Mouse (Mus musculus) cerebellum, adult 18-20 months (tissue): ENCODE results near the gene Fars2.

Experiments used
- DNase-seq, 2 experiments: peaks; one replicate each; pipeline ENCODE4 v3.0.0; 2021

The Fars2 gene

DNA sequence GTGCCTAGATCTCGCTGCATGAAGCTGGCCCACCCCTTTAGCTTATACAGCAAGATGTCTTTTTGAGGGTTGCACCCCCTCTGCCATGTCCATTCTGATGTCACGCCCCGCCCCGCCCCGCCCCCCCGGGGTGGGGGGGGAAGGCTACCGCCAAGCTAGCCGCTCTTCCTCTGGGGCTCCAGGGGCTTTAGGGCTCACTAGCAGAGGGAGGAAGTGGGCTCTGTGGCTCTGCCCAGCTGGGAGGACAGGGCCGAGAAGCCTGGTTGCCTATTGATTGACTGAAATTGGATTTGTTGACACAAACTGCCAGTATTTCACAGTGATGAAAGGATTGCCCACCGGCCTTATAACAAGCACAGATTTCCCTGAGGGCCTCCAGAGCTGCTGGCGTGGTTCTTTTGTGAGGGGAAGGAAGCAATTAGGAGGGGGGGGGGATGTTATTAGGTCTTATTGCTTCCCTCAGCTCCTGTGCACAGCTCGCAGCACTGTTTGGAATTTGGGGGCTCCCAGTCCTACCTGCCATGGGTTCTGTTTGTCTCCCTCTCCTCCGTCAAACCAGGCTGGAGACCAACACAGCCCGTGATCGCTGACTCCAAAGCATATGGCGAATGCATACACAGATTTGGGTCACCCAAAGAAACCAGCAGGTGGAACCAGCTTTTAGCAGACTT, 466.4 kb downstream of the Fars2 start:
- DNase-seq: no peak

- no peak for DNase-seq
Observed at GRCm38 (mm10) chr13:36584197-36584596, 467.0 kb downstream of the Fars2 start.

- DNase-seq: no peak
Observed at GRCm38 (mm10) chr13:36589092-36589491, 471.9 kb downstream of the Fars2 start.

GRCm38 (mm10) chr13:36592291-36592690, 475.1 kb downstream of the Fars2 start:
- DNase-seq: no peak

GRCm38 (mm10) chr13:36606717-36607116, 489.5 kb downstream of the Fars2 start:
- DNase-seq: no peak

GRCm38 (mm10) chr13:36607871-36608270, 490.7 kb downstream of the Fars2 start:
- DNase-seq: no peak

GRCm38 (mm10) chr13:36610426-36610825, 493.2 kb downstream of the Fars2 start:
- DNase-seq: no peak

DNA sequence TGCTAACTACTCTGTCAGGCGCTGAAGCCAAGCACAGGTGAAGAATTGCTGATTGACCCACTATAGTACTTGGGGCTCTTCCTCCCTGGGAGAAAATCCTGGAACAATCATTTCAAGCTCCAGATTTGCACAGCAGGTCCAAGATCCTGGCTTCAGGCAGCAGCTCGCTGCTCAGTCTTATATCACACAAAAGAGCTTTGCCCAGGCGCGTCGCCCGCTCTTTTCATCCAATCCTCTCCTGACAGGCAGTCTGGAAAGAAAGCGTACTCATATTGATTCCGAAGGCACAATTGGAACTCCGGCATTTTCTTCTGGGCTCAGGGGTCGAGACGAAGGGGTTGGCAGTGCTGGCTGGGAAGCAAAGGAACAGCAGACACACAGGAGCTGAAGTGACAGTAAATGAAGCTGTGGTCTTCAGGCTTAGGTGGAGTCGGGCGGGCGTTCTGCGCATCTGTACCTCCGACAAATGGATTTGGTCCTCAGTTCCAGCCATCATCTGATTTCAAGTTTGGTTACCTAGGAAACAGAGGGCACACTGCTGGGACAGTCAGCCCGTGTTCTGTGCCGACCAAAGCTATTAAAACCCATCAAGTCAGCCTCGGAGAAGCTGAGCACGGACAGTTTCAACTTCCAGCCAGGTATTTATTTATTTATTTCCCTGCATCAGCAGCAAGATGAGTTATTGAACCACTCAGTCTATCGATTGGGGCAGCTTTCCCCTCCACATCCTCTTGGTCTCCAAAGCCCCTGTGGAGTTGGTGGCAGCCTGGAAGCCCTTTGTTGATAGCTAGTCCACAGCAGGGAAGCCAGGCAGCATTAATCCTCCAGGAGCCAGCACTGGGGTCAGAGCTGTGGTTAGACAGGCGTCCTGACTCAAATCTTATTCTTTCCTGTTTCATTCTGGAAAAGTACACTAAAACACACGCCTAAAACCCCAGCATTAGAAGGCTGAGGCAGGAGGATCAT, 495.9 kb downstream of the Fars2 start:
- peak; percentile 29 to 39 for DNase-seq

GRCm38 (mm10) chr13:36620498-36621332, 503.5 kb downstream of the Fars2 start:
- DNase-seq: no peak

- no peak for DNase-seq
Observed at GRCm38 (mm10) chr13:36621333-36621659, 504.1 kb downstream of the Fars2 start.

- DNase-seq: no peak
Observed at GRCm38 (mm10) chr13:36623556-36623955, 506.3 kb downstream of the Fars2 start.

DNA sequence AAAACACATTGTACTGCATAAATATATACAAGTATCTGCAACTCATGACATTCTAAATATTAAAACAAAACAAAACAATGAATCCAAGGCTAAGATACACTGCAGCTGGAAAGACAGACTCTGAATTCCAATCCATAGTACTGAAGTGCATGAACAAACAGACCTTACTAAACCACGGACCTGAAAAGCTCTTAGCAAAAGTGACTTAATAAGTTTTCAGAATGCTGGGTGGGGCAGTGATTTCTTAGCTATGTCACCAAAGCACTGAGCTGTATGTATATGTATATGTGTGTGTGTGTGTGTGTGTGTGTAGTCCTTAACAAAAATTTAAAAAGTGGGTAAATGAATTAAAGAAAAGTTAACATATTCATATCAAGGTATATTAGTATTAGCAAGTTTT, 511.9 kb downstream of the Fars2 start:
- no peak for DNase-seq

DNA sequence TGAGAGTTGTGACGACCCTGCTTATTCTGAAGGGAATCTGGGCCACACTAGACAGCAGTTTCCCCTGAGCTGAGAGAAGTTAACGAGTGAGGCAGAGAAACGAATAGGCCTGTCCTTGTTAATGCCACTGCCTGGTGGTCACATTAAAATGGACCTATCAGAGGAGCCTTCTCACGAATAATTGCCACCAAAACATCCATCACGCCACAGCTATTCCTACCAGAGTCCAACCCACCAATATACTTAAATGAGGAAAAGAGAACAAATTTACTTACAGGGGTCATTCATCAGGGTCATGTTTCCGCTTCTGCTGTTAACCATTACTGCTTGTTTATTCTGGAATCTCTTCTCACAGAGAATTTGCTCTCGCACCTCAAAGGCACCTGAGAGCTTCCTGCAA, 531.0 kb downstream of the Fars2 start:
- DNase-seq: no peak

DNA sequence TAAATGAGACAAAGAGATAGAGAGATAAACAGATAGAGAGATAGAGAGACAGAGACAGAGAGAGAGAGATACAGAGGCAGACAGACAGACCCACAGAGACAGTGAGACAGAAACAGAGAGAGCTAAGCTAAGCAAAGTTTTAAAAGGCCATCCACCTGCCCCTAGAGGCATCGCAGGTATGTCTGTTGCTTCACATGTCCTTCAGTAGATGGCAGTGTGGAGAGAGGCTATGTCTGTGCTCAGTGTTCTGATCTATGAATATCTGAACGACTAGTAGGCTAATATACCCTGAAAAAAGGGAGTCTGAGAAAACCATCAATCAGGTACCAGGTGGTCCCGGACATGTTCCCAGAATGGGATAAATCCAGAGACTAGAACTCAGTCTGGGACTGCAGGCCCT, 537.0 kb downstream of the Fars2 start:
- peak in 1 of 2 experiments; percentile 13 for DNase-seq

GRCm38 (mm10) chr13:36679345-36679744, 562.1 kb downstream of the Fars2 start:
- no peak for DNase-seq

DNA sequence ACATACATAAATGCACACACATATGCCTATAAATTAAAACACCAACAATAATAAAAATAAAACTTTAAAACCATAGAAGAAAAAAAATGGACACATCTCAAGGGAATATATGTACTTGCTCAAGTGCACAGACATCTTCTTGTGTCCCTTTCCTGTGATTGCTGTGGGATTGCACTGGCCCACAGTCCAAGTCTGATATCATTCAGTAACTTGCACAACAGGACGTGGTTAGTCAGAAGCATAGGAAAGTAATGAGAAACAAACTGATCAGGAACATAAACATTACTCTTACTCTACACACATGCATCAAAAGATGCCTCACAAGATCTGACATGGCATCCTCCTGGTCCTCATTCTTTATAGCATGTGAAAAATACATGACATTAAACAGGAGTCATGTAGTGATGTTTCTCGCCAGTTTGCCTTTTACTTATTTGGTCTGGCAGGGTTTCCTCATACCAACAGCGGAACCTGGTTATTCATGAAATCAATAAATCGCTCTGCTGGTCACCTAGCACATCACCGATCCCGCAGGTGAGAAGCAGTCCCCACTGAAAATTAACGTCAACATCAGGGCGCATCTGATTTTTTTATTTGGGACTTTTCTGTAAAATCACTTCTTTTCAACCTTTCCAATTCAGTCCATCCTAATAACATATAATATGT, 563.6 kb downstream of the Fars2 start:
- DNase-seq: no peak

DNA sequence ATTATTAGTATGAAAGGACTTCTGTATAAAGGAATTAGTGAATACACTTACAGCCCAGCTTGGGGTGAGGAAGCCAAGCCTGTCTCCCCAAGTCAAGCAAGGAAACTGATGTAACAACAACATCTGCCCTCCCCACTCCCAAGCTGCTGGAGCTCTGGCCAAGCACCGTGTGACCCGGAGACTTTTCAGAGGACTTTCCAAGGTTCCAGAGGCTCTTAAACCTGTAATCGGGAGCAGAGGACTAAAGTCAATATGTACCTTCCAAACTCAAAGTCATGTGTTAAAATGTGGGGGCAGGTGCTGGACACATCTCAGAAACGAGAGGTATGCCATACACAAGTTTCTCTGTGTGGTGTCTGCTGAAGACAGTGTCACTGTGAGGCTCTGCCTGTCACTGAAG, 566.4 kb downstream of the Fars2 start:
- no peak for DNase-seq

DNA sequence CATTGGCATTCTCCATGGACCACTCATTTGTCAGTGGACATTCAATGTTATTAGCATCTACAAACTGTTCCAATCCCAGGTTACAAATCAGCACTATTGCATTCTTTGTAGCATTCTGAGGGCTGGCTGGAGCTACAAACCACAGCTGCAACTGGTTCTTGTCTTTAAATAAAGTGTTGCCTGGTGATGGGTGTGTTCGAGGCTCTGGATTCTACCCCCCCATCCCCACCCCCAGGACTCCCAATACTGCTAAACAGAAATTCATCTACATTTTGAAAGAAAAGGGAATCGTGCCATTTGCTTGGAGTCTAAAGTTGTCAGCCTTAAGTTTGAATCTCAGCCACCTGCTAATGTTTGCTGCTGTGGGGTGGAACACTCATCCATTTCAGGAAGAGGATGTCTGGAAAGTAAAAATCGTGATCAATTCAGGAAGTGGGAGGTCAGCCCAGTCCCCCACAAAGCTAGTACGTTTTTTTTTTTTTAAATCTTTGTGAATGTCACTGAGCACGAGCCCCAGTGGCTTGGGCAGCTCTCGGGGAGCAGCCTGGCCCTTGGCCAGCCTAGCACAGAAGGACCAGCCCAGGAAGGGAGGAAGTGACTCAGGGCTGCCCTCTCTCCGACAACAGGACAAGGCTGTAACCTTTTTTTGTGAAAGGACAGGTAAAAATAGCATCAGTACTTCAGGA, 578.4 kb downstream of the Fars2 start:
- peak; percentile 83 to 85 for DNase-seq

GRCm38 (mm10) chr13:36696351-36696771, 579.1 kb downstream of the Fars2 start:
- DNase-seq: peak; percentile 74 to 79

DNA sequence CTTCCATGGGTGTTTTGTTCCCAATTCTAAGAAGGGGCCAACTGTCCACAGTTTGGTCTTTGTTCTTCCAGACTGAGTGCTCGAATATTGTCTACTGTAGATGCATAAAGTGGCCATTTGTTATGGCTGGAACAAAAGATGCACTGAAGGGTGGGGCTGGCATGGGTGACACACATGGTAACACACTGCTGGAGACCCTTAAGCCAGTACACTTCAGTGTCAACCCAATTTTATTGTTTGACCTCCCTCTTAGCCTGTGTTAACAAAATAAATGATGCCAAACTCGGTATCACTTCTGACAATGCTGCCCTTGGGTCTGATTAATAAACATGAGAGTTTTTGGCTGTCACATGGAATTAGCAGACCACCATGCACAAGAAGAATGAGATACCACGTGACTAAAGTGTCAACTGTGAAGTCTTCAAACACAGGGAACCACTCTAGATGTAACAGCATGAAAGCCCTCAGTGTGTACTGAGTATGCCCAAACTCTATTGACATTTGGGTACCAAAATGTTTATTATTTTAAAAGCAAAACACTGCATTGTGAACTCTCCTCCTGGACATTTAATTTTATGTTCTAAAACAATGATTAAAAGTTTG, 590.0 kb downstream of the Fars2 start:
- DNase-seq: no peak

DNA sequence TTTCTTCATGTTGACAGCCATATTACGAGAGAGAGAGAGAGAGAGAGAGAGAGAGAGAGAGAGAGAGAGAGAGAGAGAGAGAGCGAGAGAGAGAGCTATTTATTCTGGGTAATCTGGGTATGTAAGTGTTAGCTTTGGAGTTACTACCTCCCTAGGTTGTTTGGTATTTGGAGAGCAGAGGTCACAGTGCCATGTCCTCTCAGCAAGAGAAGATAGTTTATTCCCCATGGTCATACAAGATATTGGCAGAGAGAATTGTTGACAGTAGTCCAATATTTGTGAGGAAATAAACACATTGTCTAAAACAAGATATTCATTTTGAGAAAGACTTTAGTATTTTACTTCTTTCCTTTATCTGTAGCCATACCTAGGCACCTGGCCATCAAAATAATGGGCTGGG, 596.9 kb downstream of the Fars2 start:
- no peak for DNase-seq

DNA sequence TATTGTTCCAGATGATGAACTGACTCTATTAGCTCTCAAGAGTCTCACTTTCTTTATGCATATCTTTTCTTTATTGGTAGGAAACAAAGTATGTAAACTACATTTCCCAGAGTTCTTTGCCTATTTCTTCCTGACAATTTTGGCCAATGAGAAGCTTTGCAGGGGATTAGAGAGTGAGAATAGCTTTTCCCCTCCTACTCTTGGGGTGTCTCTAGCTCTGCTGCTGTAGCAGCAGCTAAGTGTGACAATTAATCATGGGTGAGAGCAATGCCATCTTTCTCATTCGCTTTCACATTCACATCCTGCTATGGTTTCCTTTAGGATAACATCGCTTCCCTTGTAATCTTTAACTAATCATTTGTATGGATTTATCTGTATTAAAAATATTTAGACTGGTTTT, 599.5 kb downstream of the Fars2 start:
- DNase-seq: no peak
